Mouse (Mus musculus) lung, adult 2 months (tissue): ENCODE measurements at regions not wholly inside any gene's neighbourhood (a gene's known extent, or its start where the extent isn't known, plus 50 kb on each side); places are given as distances from the start of the nearest gene placed in this dataset.

Experiments
- DNase-seq: peaks from one replicate; pipeline ENCODE4 v3.0.0; 2022
- H3K4me1 ChIP-seq: fragments of 200-500 bp; 2 replicates; pipeline ENCODE4 v1.6.1; 2011; ENCODE audit warnings: low read length; ENCODE audit not compliant: control insufficient read depth, insufficient read depth
- H3K4me3 ChIP-seq: fragments of 200-500 bp; replicated peaks from 2 replicates; pipeline ENCODE3; 2011; ENCODE audit warnings: low read depth, mild to moderate bottlenecking, control low read depth, low read length; ENCODE audit errors: extremely low read depth
- CTCF ChIP-seq: fragments of 200-500 bp; IDR thresholded peaks from 2 replicates; pipeline ENCODE4 v1.5.1; 2011; ENCODE audit warnings: mild to moderate bottlenecking, low read length, control low read depth; ENCODE audit not compliant: insufficient read depth
- POLR2A ChIP-seq: fragments of 200-500 bp; IDR thresholded peaks from 2 replicates; pipeline ENCODE4 v1.6.1; 2011; ENCODE audit warnings: low read depth, mild to moderate bottlenecking, control low read depth, low read length, borderline replicate concordance; ENCODE audit errors: extremely low read depth
- WGBS: fragments of 180-500 bp; shearing (Covaris S2); methylation state at CpG from one replicate; pipeline ENCODE4 v1.1.7; 2018; 5-methylcytosine and 5-hydroxymethylcytosine counted together

DNA sequence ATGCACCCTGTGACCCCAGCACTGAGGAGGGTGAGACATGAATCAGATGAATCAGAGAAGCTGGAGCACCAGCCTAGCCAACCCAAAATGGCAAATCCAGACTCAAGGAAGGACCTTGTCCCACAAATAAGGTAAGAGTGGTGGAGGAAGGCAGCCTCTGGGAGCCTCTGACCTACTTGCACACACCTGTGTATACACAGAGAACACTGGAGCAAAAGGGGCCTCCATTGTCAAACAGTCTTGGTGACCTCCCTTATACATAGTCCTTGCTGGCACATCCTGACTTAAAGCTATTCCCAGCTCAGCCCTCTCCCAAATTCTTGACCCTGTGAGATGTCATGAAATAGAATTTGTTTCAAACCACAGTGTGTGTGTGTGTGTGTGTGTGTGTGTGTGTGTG lies 57.1 kb downstream of the Inhbb start:
- Histone ChIP-seq H3K4me3 (no peak overlapping the region), H3K4me1 (no peaks in the 10 kb centered on the region)
- TF ChIP-seq POLR2A, result no peak
- TF ChIP-seq CTCF, result no peak
- DNase-seq, result no peak

DNA sequence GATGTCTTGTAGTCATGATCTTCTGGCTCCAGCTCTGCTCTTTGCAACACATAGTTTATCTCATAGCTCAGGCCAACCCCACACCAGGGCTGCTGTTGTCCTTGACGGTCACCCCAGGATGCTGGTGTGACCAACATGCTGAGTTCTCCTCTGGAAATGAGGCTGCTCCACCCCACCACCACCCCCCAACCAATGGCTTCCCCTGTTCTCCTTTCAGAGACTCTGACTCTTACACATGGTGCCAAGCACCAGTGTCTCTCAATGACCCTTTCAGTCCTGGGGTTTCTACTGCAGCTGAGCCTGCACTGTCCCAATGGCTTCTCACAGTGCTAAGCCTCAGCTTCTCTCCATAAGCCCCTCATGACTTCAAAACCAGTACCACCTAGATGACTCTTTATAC lies 64.0 kb downstream of the Inhbb start:
- DNase-seq, result no peak
- TF ChIP-seq CTCF (no peak), POLR2A (no peak)
- no peaks in the 10 kb centered on the region for H3K4me1 ChIP-seq
- WGBS, result 70% methylated on average over 1 of the region's 1 CpGs
- no peak overlapping the region for H3K4me3 ChIP-seq

DNA sequence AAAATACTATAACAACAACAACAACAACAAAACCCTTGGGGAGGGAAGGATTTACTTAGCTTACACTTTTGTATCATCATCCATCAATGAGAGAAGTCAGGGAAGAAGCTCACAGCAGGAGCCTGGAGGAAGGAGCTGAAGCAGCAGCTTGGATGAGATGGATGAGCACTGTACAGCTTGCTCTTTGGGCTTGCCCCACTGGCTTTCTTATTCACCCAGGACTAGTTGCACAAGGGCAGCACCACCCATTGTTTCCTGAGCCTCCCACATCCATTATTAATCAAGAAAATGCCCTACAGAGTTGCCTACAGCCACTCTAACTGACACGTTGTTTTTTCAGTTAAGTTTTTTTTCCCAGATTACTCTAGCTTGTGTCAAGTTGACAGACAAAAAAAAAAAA lies 65.1 kb downstream of the Inhbb start:
- Histone ChIP-seq H3K4me1 (no peaks in the 10 kb centered on the region), H3K4me3 (no peak overlapping the region)
- 24% methylated on average over 1 of the region's 1 CpGs for WGBS
- TF ChIP-seq CTCF (no peak), POLR2A (no peak)
- DNase-seq, result no peak

DNA sequence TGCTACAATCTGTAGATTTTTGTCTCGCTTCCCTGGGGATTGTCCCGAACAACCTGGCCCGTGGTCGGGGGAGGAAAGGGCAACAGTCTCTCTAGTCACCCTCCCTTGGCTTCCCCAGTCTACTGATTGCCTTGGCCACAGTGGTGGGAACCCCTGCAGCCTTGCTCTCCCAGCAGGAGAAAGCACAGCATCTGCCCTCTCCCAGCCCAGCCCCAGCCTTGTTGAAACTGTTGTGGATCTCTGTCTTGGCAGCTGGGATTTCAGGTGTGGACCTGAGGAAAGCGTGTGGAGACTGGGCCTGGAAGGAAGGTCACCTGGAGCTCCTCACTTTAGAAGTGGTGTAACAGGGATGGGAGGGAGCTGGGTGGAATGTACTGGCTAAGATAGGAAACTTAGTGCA lies 66.6 kb downstream of the Inhbb start:
- no peak overlapping the region for H3K4me3 ChIP-seq
- no peaks in the 10 kb centered on the region for H3K4me1 ChIP-seq
- no peak for DNase-seq
- 75% methylated on average over 5 of the region's 5 CpGs for WGBS
- no peak for TF ChIP-seq POLR2A
- no peak for TF ChIP-seq CTCF

DNA sequence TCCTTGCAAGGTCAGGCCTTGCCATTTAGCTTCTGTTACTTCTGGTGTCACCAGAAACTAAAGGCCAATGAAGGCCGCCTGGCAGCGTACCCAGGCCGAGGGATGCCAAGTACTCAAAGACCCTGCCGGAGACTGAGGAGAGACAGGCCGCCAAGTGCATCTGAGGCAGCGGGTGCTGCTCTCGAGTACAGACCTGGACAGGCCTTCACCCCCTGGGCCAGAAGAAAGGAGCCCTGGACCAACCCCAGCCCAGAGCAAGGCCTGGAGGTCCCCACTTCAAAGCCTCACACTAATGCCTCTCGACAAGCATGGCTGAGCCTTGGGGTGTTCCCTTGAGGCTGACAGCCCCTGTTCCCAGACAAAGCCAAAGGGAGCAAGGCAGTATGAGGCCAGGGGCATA lies 70.5 kb downstream of the Inhbb start:
- WGBS, result 95% methylated on average over 8 of the region's 8 CpGs
- Histone ChIP-seq H3K4me3 (no peak overlapping the region), H3K4me1 (no peaks in the 10 kb centered on the region)
- TF ChIP-seq POLR2A (no peak), CTCF (no peak)
- no peak for DNase-seq

DNA sequence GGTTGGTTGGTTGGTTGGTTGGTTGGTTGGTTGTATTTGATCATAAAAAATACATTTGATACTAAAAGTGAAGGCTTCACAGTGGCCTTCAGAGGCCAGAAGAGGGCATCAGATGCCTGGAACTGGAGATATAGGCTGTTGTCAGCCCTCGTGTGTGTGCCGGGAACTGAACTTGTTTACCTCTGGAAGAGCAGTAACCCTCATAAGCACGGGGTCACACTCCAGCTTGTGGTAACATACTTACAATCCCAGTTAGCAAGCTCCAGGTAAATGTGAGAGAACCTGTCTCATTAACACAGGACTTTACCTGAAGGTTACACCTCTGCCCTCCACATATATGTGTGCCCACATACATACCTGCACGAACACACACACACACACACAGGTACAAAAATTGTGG lies 71.2 kb downstream of the Inhbb start:
- no peak overlapping the region for H3K4me3 ChIP-seq
- H3K4me1 ChIP-seq, result no peaks in the 10 kb centered on the region
- no peak for DNase-seq
- WGBS, result 89% methylated on average over 4 of the region's 4 CpGs
- TF ChIP-seq CTCF, result no peak
- no peak for TF ChIP-seq POLR2A

DNA sequence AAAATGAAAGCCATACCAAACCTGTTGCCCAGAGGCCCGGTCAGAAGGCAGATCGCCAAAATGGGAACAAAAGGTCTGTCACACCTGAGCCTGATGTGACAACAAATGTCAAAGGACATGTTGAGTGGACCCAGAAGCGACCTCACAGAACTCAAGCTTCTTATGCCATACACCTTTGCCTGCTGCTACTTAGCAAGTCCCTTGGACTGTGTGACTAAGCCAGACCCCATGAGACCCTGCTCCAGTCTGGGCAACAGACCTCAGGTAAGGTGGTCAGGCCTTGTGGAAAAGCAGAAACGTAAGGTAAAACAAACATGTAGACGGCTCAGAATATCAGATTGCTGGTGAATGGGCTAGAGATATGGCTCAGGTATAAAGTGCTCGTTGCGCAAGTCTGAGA lies 71.8 kb downstream of the Inhbb start:
- TF ChIP-seq POLR2A (no peak), CTCF (no peak)
- Histone ChIP-seq H3K4me1 (no peaks in the 10 kb centered on the region), H3K4me3 (no peak overlapping the region)
- DNase-seq, result no peak
- 82% methylated on average over 7 of the region's 7 CpGs for WGBS

DNA sequence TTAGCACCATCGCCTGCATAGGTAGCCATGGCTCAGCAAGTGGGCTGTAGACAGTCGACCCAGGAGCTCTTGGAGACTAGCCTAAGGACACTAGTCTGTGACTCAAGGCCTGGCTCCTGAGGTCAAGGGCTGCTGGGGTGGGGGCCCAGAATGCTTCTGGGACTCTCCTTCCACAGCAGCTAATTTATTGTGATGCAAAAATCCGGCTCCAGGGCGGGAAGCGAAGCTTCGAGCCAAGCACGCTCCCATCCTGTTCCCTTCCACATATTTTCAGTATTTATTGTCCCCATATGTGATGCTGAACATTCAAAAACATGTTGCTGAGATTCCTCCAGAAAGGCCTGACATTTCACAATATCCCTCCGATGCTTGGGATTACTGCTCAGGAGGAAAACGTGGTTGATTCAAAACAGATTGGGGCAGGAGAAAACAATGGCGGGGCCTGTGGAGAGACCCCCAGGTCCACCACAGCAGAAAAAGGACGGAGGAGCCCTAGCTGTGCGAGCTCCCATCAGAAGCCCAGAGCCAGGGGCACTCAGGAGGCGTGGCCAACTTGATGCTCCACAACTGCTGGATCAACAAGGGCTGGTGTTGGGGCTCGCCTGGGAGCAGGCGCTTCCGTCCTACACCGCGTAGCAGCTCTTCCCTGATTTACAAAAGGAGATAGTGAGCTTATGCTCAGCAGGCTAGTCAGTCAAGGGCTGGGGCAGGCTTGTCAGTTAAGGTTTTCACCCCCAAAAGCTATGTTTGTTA lies 73.4 kb downstream of the Inhbb start:
- no peak overlapping the region for H3K4me3 ChIP-seq
- 49% methylated on average over 18 of the region's 18 CpGs for WGBS
- no peaks in the 10 kb centered on the region for H3K4me1 ChIP-seq
- no peak for TF ChIP-seq CTCF
- TF ChIP-seq POLR2A, result no peak
- DNase-seq, result no peak

DNA sequence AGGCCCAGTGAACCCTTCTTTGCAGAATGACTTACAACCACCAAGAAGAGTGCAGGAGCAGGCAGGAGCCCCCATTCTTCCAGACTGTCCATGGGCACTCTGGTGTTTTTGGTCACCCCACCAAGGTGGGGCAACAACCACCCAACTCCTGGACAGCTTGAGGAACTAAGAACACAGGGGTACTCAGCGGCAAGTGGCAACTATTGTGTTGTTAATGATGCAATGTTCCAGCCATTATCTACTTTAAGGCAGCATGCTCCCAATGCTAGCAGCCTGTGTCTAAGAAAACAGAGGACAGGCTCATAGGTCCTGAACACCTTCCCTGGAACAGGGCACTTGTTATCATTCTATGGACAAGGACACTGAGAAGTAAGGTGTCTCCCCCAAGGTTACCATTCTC lies 74.3 kb downstream of the Inhbb start:
- TF ChIP-seq POLR2A (no peak), CTCF (no peak)
- DNase-seq, result no peak
- 93% methylated on average over 1 of the region's 1 CpGs for WGBS
- no peaks in the 10 kb centered on the region for H3K4me1 ChIP-seq
- H3K4me3 ChIP-seq, result no peak overlapping the region

DNA sequence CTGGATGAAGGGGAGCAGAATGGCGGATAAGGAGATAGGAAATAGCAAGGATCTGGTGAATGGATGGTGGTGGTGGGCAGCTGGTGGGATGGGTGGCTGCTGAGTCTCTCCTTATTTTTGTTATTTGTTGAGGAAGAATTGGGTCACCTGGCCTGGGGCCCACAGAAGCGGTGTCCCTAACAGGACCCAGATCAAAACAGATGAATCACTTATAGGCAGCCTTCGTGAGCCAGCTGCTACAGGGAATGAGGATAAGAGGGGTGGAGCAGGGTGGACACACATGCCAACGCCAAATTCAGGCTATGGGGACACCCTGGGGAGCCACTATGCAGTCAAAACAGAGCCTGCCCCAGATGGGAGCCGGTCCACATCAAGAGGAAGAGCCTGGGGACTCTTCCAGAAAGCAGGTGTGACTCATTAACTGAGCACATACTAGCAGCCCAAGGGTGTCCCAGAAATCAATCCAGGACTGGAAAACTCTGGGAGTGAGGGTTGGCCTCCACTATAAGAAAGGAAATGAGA lies 75.4 kb downstream of the Inhbb start:
- 73% methylated on average over 5 of the region's 5 CpGs for WGBS
- Histone ChIP-seq H3K4me3 (no peak overlapping the region), H3K4me1 (no peaks in the 10 kb centered on the region)
- TF ChIP-seq CTCF (no peak), POLR2A (no peak)
- DNase-seq, result no peak

DNA sequence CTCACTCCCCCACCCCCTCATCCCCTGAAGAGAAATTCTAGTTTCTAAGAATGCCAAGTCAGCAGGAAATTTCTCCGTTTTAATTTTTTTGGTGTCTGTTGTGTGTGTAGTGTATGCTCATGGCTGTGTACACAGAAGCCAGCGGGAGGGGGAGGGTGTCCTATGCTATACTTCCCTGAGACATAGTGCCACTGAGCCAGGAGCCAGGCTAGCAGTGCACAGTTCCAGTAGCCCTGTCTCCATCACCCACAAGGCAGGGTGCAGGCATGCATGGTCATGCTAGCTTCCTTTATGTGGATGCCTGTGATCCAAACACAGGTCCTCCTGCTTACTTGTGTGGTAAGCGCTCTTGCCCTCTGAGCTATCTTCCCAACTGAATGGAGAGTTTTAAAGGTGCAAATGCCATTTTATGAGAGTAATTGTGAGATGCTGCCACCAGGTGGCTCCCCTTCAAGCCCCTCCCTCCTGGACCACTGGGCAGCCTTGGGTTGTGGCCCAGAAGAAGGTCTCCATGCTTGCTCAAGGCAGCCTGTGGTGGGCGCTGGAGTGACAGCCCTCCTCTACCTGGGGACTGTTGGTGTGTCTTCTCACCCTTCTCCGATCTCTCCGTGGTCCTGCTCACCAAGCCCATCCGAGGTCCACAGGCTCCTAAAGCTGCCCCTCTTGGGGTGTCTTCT lies 76.8 kb downstream of the Inhbb start:
- no peak; the same call in 1 of the 2 replicates for TF ChIP-seq CTCF
- no peak for TF ChIP-seq POLR2A
- 58% methylated on average over 7 of the region's 7 CpGs for WGBS
- DNase-seq, result no peak
- Histone ChIP-seq H3K4me1 (no peaks in the 10 kb centered on the region), H3K4me3 (no peak overlapping the region)
